Mouse (Mus musculus) stomach, embryonic 16.5 days (tissue): ENCODE measurements around the gene Snx1. TPM values are rescaled to one million over a fixed set of nuclear protein-coding genes. Genes with fewer than 3 reads are reported as not detected.
A peak's percentile ranks its signal among the peaks of the same experiment; 100 is the strongest.

Experiments used
- ATAC-seq: fragments of 200-750 bp; cut with Nextera tagmentation; 2 replicates; pipeline ENCODE4 v1.8.0; 2017; ENCODE audit warnings: moderate number of reproducible peaks, moderate TSS enrichment; ENCODE audit not compliant: insufficient read depth, low FRiP score
- H3K27ac ChIP-seq: fragments of 300-500 bp; sonication (generic); 2 replicates; pipeline ENCODE4 v1.5.1; 2014; ENCODE audit warnings: low read length
- H3K27me3 ChIP-seq: fragments of 300-500 bp; sonication (generic); 2 replicates; pipeline ENCODE4 v1.6.1; 2014; ENCODE audit warnings: low read length, control low read depth, mixed read lengths; ENCODE audit not compliant: control insufficient read depth, insufficient read depth
- H3K36me3 ChIP-seq: fragments of 300-500 bp; sonication (generic); 2 replicates; pipeline ENCODE4 v1.6.1; 2014; ENCODE audit warnings: low read length; ENCODE audit not compliant: control insufficient read depth, insufficient read depth
- H3K4me1 ChIP-seq: fragments of 300-500 bp; sonication (generic); 2 replicates; pipeline ENCODE4 v1.6.1; 2014; ENCODE audit warnings: low read length, control low read depth, mixed read lengths; ENCODE audit not compliant: control insufficient read depth, insufficient read depth
- H3K4me2 ChIP-seq: fragments of 300-500 bp; sonication (generic); 2 replicates; pipeline ENCODE4 v1.6.1; 2014; ENCODE audit warnings: low read depth, low read length, mixed read lengths
- H3K4me3 ChIP-seq: fragments of 300-500 bp; sonication (generic); replicated peaks from 2 replicates; pipeline ENCODE4 v1.5.1; 2014; ENCODE audit warnings: mild to moderate bottlenecking, low read length
- H3K9ac ChIP-seq: fragments of 300-500 bp; sonication (generic); 2 replicates; pipeline ENCODE4 v1.6.1; 2014; ENCODE audit warnings: low read length
- H3K9me3 ChIP-seq: fragments of 300-500 bp; sonication (generic); replicated peaks from 2 replicates; pipeline ENCODE4 v1.6.1; 2016; ENCODE audit warnings: low read length, control low read depth; ENCODE audit not compliant: control insufficient read depth
- WGBS: fragments of 180-500 bp; shearing (Covaris S2); extraction: QIAGEN DNeasy Blood & Tissue Kit; methylation state at CpG from one replicate; pipeline ENCODE4 v1.1.7; 2014; 5-methylcytosine and 5-hydroxymethylcytosine counted together
- polyA plus RNA-seq: library from polyadenylated mRNA; unstranded; fragments of >200 nt; fragmentation: Nextera tagmentation; extraction: Ambion mirVana; gene quantifications from 2 replicates; pipeline ENCODE4 v1.2.1, GENCODE M21; 2015

The Snx1 gene
- polyA plus RNA-seq, 1 experiment from 2014 or later: 121 TPM

DNA sequence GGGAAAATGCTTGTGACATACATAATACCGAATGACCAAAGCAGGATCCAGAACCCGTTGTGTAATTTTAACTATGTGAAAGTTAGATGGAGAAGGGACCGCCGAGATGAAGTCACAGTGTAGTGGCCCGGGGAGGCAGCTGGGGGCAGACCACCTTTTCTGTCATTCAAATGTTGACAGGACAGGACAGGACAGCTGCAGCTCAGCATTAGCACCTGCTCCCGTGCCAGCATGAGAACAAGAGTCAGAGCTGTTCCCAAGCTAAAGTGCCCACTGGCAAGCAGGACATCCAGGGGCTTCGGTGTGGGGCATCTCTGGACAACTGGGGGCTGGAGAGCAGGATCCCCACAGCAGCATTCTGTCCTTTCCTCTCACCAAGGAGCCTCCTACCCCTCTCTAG, 39.3 kb downstream of the Snx1 start:
- Histone ChIP-seq H3K9me3 (no peaks in the 10 kb centered on the region), H3K27me3 (no peaks in the 10 kb centered on the region), H3K27ac (no peak overlapping the region), H3K4me3 (no peak overlapping the region), H3K36me3 (peaks cover 25% of the 10 kb centered on the region), H3K4me1 (peaks cover 9% of the 10 kb centered on the region), H3K4me2 (no peak overlapping the region), H3K9ac (no peak overlapping the region)
- no peak for ATAC-seq
- WGBS: 93% methylated on average over 7 of the region's 7 CpGs

DNA sequence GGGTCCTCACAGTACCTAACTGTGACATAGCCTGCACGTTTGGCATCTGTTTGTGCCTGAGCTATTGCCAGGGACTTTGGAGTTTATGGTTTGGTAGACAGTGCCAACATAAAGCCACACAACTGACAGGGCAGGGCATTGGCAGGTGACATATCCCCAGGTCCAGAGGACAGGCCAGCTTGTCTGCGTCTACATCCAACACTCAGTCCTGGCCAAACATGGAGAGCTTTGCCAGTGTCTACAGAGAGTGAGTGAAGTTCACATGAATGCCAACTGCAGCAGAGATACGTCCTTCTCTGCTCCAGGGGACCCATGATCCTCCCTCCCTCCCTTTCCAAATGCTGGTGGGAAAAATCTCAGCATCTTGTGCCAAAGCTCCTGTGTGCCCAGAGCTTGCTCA, 42.2 kb downstream of the Snx1 start:
- no peak for ATAC-seq
- Histone ChIP-seq H3K27me3 (no peaks in the 10 kb centered on the region), H3K36me3 (peaks cover 18% of the 10 kb centered on the region; the same call in 1 of the 2 replicates), H3K9ac (no peak overlapping the region), H3K4me1 (no peaks in the 10 kb centered on the region), H3K9me3 (no peaks in the 10 kb centered on the region), H3K4me3 (no peak overlapping the region), H3K4me2 (no peak overlapping the region), H3K27ac (no peak overlapping the region)
- WGBS: 89% methylated on average over 3 of the region's 3 CpGs

GRCm38 (mm10) chr9:66081999-66082398, 44.4 kb downstream of the Snx1 start:
- WGBS: 76% methylated on average over 4 of the region's 4 CpGs
- H3K27me3 ChIP-seq: no peaks in the 10 kb centered on the region
- no peak for ATAC-seq
- H3K4me3 ChIP-seq: no peak overlapping the region
- no peak overlapping the region for H3K27ac ChIP-seq
- 0 out of 2 replicates have a peak, but pooled peaks cover 3% of the 10 kb centered on the region for H3K36me3 ChIP-seq
- H3K4me1 ChIP-seq: peaks cover 7% of the 10 kb centered on the region
- no peak overlapping the region for H3K4me2 ChIP-seq
- no peak overlapping the region for H3K9ac ChIP-seq
- no peaks in the 10 kb centered on the region for H3K9me3 ChIP-seq

- Histone ChIP-seq H3K4me3 (no peak overlapping the region), H3K9me3 (no peaks in the 10 kb centered on the region), H3K27me3 (no peaks in the 10 kb centered on the region), H3K4me2 (no peak overlapping the region), H3K36me3 (no peaks in the 10 kb centered on the region), H3K27ac (no peak overlapping the region), H3K9ac (no peak overlapping the region), H3K4me1 (peaks cover 7% of the 10 kb centered on the region)
- ATAC-seq: no peak
- WGBS: 73% methylated on average over 3 of the region's 3 CpGs
Measured at GRCm38 (mm10) chr9:66080804-66081459, 45.5 kb downstream of the Snx1 start.

DNA sequence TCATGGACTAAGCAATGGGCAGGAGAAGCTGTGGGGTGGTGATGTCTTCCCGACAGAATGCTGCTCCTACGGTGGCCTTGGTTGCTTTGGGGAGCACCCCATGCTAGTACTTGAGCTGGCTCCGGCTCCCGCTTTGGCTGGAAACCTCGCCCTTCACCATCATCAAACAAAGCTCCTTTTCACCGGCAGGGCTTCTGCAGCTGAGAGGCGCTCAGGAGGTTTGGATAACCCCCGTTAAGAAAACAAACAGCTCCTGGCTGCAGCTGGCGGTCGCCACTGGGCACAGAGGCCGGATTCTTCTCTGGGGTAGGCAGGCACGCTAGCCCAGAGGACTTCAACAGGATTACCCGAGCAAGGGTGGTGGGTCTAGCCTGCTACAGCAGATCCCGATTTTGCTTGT, 47.9 kb downstream of the Snx1 start:
- H3K9ac ChIP-seq: peak overlapping the region; percentile 54; the same call in 1 of the 2 replicates
- peaks cover 7% of the 10 kb centered on the region for H3K4me1 ChIP-seq
- H3K27me3 ChIP-seq: no peaks in the 10 kb centered on the region
- H3K36me3 ChIP-seq: no peaks in the 10 kb centered on the region
- 7% methylated on average over 14 of the region's 14 CpGs for WGBS
- no peak for ATAC-seq
- H3K9me3 ChIP-seq: no peaks in the 10 kb centered on the region
- peak overlapping the region; percentile 4; the same call in 1 of the 2 replicates for H3K4me3 ChIP-seq
- H3K4me2 ChIP-seq: no peak overlapping the region
- H3K27ac ChIP-seq: no peak overlapping the region

DNA sequence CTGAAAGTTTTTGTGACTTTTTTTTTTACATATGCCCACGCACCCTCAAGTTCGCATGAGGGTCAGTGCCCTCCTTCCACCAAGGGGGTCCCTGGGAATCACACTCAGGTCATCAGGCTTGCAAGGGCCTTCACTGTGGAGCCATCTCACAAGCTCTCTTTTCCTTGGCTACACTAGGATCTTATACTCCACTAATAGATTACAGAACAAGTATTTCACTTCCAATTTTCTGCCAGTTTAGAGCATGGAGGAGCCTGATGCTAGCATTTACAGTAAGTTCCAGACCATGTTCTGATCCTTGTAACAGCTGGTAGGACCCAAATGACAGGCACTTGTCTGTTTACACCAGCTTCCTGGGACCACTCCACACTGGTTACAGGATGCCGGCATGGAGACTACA, 48.3 kb downstream of the Snx1 start:
- Histone ChIP-seq H3K9ac (peak overlapping the region; percentile 54; the same call in 1 of the 2 replicates), H3K4me2 (no peak overlapping the region), H3K4me1 (peaks cover 7% of the 10 kb centered on the region), H3K27ac (no peak overlapping the region), H3K27me3 (no peaks in the 10 kb centered on the region), H3K36me3 (no peaks in the 10 kb centered on the region), H3K9me3 (no peaks in the 10 kb centered on the region), H3K4me3 (no peak overlapping the region; the same call in 1 of the 2 replicates)
- 57% methylated on average over 3 of the region's 3 CpGs for WGBS
- no peak for ATAC-seq

DNA sequence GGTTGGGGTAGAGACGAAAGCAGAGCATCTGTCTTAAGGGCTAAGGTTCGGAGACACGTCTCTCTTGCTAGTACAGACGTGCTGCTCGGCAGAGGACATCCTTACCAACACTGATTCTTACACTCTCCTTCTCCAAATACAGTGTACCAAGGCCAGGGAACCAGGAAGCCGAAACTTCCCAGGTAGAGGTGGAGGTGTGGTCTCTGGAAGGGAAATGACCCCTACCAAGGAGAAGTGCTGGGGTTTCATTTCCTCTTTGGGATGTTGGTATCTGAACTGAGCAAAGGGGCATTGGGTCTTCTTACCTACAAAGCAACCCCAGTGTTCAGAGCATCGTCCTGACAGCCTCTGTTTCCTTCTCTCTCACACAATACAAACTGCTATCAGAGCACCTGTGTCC, 53.6 kb downstream of the Snx1 start:
- Histone ChIP-seq H3K9ac (no peak overlapping the region), H3K4me3 (no peak overlapping the region), H3K36me3 (no peaks in the 10 kb centered on the region), H3K9me3 (no peaks in the 10 kb centered on the region), H3K4me2 (no peak overlapping the region), H3K27me3 (peaks cover 12% of the 10 kb centered on the region), H3K27ac (no peak overlapping the region), H3K4me1 (peaks cover 7% of the 10 kb centered on the region)
- ATAC-seq: no peak
- WGBS: 85% methylated on average over 7 of the region's 7 CpGs

GRCm38 (mm10) chr9:66070151-66070550, 56.2 kb downstream of the Snx1 start:
- Histone ChIP-seq H3K4me1 (peaks cover 7% of the 10 kb centered on the region), H3K27ac (no peak overlapping the region), H3K27me3 (peaks cover 15% of the 10 kb centered on the region), H3K9ac (no peak overlapping the region), H3K4me3 (no peak overlapping the region), H3K9me3 (no peaks in the 10 kb centered on the region), H3K4me2 (no peak overlapping the region), H3K36me3 (peaks cover 13% of the 10 kb centered on the region; the same call in 1 of the 2 replicates)
- ATAC-seq: no peak
- WGBS: 83% methylated on average over 5 of the region's 5 CpGs

DNA sequence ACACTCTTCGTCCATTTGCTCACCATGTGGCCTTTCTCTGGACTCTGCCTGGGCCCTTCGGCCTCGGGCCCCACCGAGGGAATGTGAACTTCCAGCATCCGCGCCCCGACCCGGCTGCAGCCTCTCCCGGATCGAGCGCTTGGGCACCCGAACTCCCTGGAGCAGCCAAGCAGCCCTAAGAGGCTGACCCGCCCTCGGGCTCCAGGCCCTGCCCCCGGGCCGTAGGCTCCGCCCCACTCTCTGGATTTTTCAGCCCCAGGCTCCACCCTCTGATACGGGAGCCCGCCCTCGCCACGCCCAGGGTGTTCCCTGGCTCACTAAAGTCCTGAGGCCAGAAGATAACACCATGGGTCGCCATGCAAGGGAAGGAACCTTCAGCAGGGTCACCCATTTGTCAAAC, 56.8 kb downstream of the Snx1 start, which contains the start of gene Snx22:
Snx22 (minus strand) TSS at position 137 of the 400 bp plus-strand sequence.
- Histone ChIP-seq H3K4me2 (peak within 1 kb of the TSS; percentile 92), H3K4me3 (peak within 1 kb of the TSS; percentile 54), H3K9me3 (no peaks in the 10 kb centered on the region), H3K27ac (no peak within 1 kb of the TSS), H3K36me3 (peaks cover 15% of the 10 kb centered on the region; the same call in 1 of the 2 replicates), H3K4me1 (peaks cover 7% of the 10 kb centered on the region), H3K27me3 (peaks cover 15% of the 10 kb centered on the region), H3K9ac (peak within 1 kb of the TSS; percentile 64)
- 2% methylated on average over 22 of the region's 22 CpGs for WGBS
- peak; percentile 95 for ATAC-seq
